ENCODE assay signal across 18 mouse cellular contexts in the genomic region with DNA sequence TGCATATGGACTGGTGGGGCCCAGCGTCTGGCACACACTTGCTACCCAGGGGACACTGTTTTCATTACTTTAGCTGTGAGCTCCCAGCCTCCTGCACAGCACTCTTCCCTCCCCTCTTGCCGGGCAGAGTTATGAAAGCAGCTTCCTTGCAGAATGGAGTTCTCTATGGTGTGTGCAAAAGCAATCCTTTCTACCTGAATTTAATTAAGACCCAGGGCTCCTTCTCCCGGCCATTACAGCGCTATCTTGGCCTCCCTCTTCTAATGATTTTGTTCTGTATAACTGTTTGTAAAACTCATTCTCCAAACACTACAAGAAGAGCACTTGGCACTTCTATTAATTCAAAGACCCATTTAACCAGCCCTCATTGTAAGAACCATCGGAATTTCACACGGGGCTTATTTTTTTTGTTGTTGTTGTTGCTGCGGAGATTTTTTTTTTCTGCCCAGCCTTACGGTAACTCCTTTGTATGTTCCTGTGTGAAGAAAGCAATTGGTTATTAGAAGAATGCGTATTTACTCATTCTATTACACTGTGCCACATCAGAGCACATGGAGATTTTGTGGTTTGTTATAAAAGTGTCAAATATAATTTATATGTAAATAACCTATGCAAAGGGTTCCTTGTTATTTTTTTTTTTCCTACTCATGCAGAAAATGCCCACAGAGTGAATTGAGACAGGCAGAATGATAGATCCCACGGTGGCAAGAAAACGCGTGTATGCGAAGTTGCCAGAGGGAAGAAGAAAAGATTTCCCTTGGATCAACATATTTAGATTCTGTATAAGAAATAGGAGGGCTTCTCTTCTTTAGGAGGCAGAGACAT.
DNase-seq lines count a peak whose midpoint lies in the region; ATAC-seq lines count a peak whose summit lies in the region.
"Had no signal": no experiment of that assay in that cellular context is flagged by ENCODE, and none has a peak within 500 bp of the region (broad histone marks: within the 10 kb centered on the region; RNA-seq: fewer than 3 reads in every experiment).

No protein-coding gene starts in this region.

- H3K27me3 ChIP-seq in hindbrain, embryonic 15.5 days = no peaks in the 10 kb centered on the region
- no peaks in the 10 kb centered on the region for H3K27me3 ChIP-seq in midbrain, embryonic 11.5 days (ENCODE audit: control insufficient read depth, insufficient read depth, low read length)
- no peaks in the 10 kb centered on the region for H3K27me3 ChIP-seq in neural tube, embryonic 14.5 days (ENCODE audit: control insufficient read depth, insufficient read depth, low read length)
- H3K27me3 ChIP-seq in heart, embryonic 10.5 days (ENCODE audit: insufficient read depth, poor library complexity, severe bottlenecking) = no peaks in the 10 kb centered on the region
- H3K27me3 ChIP-seq: CH12.LX; embryonic facial prominence, embryonic 12.5 days; liver, embryonic 13.5 days had no signal

- DNase-seq in embryo, embryonic 10.5 days (ENCODE audit: low spot score) = peak; percentile 13
- DNase-seq in embryo, embryonic 11 days = no peak
- DNase-seq in midbrain, embryonic 11.5 days (ENCODE audit: low spot score, missing footprints) = peak; percentile 86
- DNase-seq in heart, embryonic 10.5 days (ENCODE audit: low spot score) = no peak
- no peak for DNase-seq in cerebellum, postnatal 36 days
- DNase-seq: adrenal gland, postnatal 10 days; cerebellum, postnatal 10 days; gastrocnemius, postnatal 10 days; kidney, adult 11 months; kidney, postnatal 10 days; liver, embryonic 13.5 days; thymus, postnatal 36 days had no signal

- H3K9me3 ChIP-seq in hindbrain, embryonic 15.5 days = no peaks in the 10 kb centered on the region
- no peaks in the 10 kb centered on the region; the same call in 1 of the 2 replicates for H3K9me3 ChIP-seq in midbrain, embryonic 11.5 days (ENCODE audit: control insufficient read depth, low read length)
- no peaks in the 10 kb centered on the region for H3K9me3 ChIP-seq in neural tube, embryonic 14.5 days (ENCODE audit: control insufficient read depth, low read length)
- H3K9me3 ChIP-seq in heart, embryonic 10.5 days = peaks cover 7% of the 10 kb centered on the region; the same call in 1 of the 2 replicates
- H3K9me3 ChIP-seq: embryonic facial prominence, embryonic 12.5 days had no signal

- H3K27ac ChIP-seq in hindbrain, embryonic 15.5 days (replicated peaks) = peak overlapping the region; percentile 51; the same call in 1 of the 2 replicates
- no peak overlapping the region for H3K27ac ChIP-seq in midbrain, embryonic 11.5 days (ENCODE audit: low read depth, low read length)
- H3K27ac ChIP-seq in neural tube, embryonic 14.5 days (ENCODE audit: low read depth, low read length) = peak overlapping the region; percentile 44; the same call in 1 of the 2 replicates
- H3K27ac ChIP-seq in heart, embryonic 10.5 days = no peak overlapping the region
- H3K27ac ChIP-seq: embryonic facial prominence, embryonic 12.5 days; liver, embryonic 13.5 days had no signal

- no peak overlapping the region for H3K9ac ChIP-seq in hindbrain, embryonic 15.5 days
- no peak overlapping the region for H3K9ac ChIP-seq in midbrain, embryonic 11.5 days (ENCODE audit: low read length)
- no peak overlapping the region for H3K9ac ChIP-seq in neural tube, embryonic 14.5 days (replicated peaks; ENCODE audit: low read depth, low read length)
- H3K9ac ChIP-seq: embryonic facial prominence, embryonic 12.5 days; liver, embryonic 13.5 days had no signal

- no peak overlapping the region for H3K4me3 ChIP-seq in hindbrain, embryonic 15.5 days
- no peak overlapping the region for H3K4me3 ChIP-seq in midbrain, embryonic 11.5 days (ENCODE audit: low read depth, low read length)
- H3K4me3 ChIP-seq in neural tube, embryonic 14.5 days (ENCODE audit: low read depth, low read length) = no peak overlapping the region
- no peak overlapping the region for H3K4me3 ChIP-seq in heart, embryonic 10.5 days
- H3K4me3 ChIP-seq: embryonic facial prominence, embryonic 12.5 days; liver, embryonic 13.5 days had no signal

- 16% methylated on average over 13 of the region's 13 CpGs for WGBS in hindbrain, embryonic 15.5 days
- WGBS in midbrain, embryonic 11.5 days = 56% methylated on average over 13 of the region's 13 CpGs
- WGBS in neural tube, embryonic 14.5 days = 27% methylated on average over 13 of the region's 13 CpGs
- 81% methylated on average over 13 of the region's 13 CpGs for WGBS in heart, embryonic 10.5 days

- no peaks in the 10 kb centered on the region for H3K36me3 ChIP-seq in hindbrain, embryonic 15.5 days
- no peaks in the 10 kb centered on the region for H3K36me3 ChIP-seq in midbrain, embryonic 11.5 days (ENCODE audit: control insufficient read depth, insufficient read depth, low read length)
- H3K36me3 ChIP-seq in neural tube, embryonic 14.5 days (ENCODE audit: control insufficient read depth, insufficient read depth, low read length) = no peaks in the 10 kb centered on the region
- no peaks in the 10 kb centered on the region for H3K36me3 ChIP-seq in heart, embryonic 10.5 days
- H3K36me3 ChIP-seq: embryonic facial prominence, embryonic 12.5 days; liver, embryonic 13.5 days had no signal

- H3K4me2 ChIP-seq in hindbrain, embryonic 15.5 days = peak overlapping the region; percentile 30
- no peak overlapping the region for H3K4me2 ChIP-seq in midbrain, embryonic 11.5 days
- H3K4me2 ChIP-seq in neural tube, embryonic 14.5 days (ENCODE audit: low read depth, low read length) = no peak overlapping the region; the same call in 1 of the 2 replicates
- H3K4me2 ChIP-seq: embryonic facial prominence, embryonic 12.5 days; heart, embryonic 11.5 days; liver, embryonic 13.5 days had no signal

- ATAC-seq in hindbrain, embryonic 15.5 days (ENCODE audit: low FRiP score, low read depth) = no peak
- no peak for ATAC-seq in midbrain, embryonic 11.5 days (ENCODE audit: low FRiP score)
- ATAC-seq in neural tube, embryonic 14.5 days (ENCODE audit: low read depth) = no peak
- no peak for ATAC-seq in monocyte, adult 5-6 weeks (replicated peaks; ENCODE audit: insufficient number of reproducible peaks, low FRiP score, low TSS enrichment, poor library complexity, severe bottlenecking)

- peaks cover 13% of the 10 kb centered on the region; the same call in 1 of the 2 replicates for H3K4me1 ChIP-seq in hindbrain, embryonic 15.5 days (replicated peaks)
- 0 out of 2 replicates have a peak, but pooled peaks cover 2% of the 10 kb centered on the region for H3K4me1 ChIP-seq in midbrain, embryonic 11.5 days (ENCODE audit: control insufficient read depth, insufficient read depth, low read length)
- H3K4me1 ChIP-seq in neural tube, embryonic 14.5 days (ENCODE audit: control insufficient read depth, insufficient read depth, low read length) = peaks cover 11% of the 10 kb centered on the region; the same call in 1 of the 2 replicates
- H3K4me1 ChIP-seq in heart, embryonic 10.5 days = no peaks in the 10 kb centered on the region
- H3K4me1 ChIP-seq: embryonic facial prominence, embryonic 12.5 days; liver, embryonic 13.5 days had no signal

Comparison
In these comparisons a context has a peak if more than half of its experiments do, and no peak if none do; other contexts are left out.
1. DNase-seq: peak in embryo, embryonic 10.5 days (single experiment) and midbrain, embryonic 11.5 days (single experiment); none in embryo, embryonic 11 days (single experiment), heart, embryonic 10.5 days (single experiment) and cerebellum, postnatal 36 days (0 of 2).
2. H3K27ac ChIP-seq: peak in hindbrain, embryonic 15.5 days (single experiment) and neural tube, embryonic 14.5 days (single experiment); none in midbrain, embryonic 11.5 days (single experiment) and heart, embryonic 10.5 days (single experiment).